Mouse (Mus musculus): Measurements from ENCODE around the gene Clec2l.

GRCm38 (mm10) chr6:38721361-38721760 lies 58.5 kb downstream of the Clec2l start:
- TF ChIP-seq CTCF (IDR thresholded peaks at IDR 0.05) (no peak), EP300 (IDR thresholded peaks at IDR 0.05; ENCODE audit: insufficient read depth, low read depth, low read length) (no peak), POLR2A (IDR thresholded peaks at IDR 0.05; ENCODE audit: insufficient read depth, low read depth, low read length) (no peak)
